Mouse (Mus musculus) ovary, postnatal 36 days (tissue): ENCODE data around the gene Mtg2.
A peak's percentile ranks its signal among the peaks of the same experiment; 100 is the strongest.

Experiments
- DNase-seq: peaks from one replicate; pipeline ENCODE4 v3.0.0; 2022; ENCODE audit warnings: low spot score, mixed read lengths

Gene Mtg2

DNA sequence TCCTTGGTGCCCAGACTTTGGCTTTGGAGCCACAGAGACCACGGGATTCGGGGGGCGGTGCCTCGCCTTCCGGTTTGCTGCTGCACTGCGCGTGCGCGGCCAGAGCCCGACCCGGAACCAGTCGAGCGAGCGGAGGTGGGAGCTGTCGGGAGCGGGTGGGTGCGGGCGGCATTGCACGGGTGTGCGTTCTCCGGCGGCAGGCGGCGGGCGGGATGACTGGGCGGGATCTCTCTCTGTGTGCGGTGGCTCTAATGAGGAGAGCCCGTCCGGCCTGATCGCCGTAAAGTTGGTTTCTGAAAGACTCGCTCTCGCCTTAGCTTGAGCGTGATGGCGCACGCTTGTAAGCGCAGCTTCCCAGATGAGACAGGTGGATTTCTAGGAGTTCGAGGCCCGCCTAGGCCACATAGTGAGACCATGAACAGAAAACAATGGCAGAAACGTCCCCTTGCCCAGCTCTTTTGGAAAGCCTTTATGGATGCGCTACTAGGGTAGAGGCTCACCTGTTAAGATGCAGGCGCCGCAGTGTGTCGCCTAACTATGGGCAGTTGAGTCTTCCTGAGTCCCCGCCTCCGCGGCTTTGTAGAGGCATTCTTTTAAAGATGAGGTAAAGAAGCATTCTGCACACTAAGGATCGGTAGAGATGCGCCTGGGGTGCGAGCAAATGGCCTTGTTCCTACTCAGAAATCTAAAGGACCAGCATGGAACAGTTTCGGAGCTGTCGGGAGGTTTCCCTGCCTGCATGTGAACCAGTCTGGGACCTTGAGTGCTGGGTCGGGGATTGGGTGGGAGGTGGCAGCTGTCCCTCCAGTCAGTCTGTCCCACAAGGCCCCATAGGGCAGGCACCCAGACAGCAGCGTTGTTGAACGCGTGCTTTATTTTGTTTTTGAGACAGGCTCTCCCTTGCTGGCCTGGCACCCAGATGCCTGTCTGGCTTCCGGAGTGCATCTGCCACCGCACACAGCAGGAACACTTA, at the start of gene Mtg2:
TSS of gene Mtg2 (plus strand) at position 108 of the 973 bp plus-strand sequence.
- DNase-seq, result peak; percentile 95

DNA sequence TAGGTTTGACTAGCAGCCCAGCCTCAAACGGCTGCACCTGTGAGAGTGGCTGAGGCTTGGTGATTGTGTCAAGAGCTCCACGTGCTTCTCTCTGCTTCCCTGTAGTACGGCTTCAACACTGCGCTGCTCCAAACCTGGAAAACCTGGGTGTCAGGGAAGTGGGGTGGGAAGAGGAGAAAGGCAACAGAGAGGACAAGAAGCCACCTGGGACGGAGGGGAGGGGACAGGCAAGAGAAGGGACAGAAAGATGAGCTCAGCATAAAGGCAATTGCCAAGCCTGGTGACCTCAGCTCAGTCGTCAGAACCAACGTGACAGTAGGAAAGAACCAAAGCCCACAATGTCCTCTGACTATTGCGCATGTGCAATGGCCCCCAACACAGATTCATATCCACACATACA, 49.5 kb upstream of the Mtg2 start:
- no peak for DNase-seq

DNA sequence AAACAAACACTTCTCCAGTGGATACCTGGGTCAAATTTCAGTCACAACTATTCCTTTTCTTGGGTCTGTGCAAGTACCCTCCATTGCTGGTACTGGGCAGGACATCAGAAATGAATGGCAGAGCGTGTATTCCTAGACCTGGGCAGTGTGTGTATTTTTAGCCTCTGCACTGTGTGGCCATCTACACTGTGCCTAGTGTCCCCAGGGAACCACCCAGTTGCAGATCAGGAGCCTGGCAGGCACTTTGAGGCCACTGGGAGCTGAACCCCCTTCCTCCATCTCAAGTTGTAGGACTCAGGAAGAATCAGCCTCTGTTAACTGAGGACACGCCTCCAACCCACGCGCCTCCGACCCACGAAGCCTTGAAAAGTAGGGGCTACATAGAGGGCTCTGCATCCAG, 47.6 kb upstream of the Mtg2 start:
- no peak for DNase-seq

DNA sequence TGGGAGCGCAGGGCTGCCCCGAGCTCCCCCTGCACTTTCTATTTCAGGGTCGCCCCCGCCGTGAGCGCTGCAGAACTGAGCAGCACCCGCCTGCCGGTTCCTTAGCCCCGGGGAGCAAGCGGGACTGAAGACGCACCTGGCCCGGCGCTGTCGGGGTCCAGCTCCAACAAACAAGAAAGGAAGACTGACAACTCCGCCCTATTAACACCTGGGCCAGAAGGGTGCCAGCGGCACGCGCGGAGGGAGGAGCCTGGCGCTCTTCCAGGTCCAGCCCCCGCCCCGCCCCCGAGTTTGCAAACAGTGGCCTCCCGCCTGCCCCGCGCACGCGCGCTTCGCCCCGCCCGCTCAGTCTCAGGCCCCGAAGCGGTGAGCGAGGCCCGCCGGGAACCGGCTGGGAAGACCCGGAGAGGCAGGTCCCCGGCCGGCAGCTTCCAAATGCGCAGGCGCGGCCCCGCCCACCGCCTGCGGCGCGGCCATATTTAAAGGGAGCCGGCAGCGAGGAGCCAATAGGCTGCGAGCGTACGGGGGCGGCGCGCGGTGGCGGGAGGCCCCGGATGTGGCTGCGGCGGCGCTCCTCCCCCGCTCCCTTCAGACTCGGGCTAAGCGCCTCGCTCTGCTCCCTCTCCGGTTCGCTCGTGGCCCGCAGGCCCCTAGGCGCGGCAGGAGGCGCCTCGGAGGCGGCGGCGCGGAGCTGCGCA, 45.8 kb upstream of the Mtg2 start, which contains the start of gene Lsm14b:
TSS of gene Lsm14b (plus strand) at position 587 of the 698 bp plus-strand sequence.
- DNase-seq, result peak; percentile 100

DNA sequence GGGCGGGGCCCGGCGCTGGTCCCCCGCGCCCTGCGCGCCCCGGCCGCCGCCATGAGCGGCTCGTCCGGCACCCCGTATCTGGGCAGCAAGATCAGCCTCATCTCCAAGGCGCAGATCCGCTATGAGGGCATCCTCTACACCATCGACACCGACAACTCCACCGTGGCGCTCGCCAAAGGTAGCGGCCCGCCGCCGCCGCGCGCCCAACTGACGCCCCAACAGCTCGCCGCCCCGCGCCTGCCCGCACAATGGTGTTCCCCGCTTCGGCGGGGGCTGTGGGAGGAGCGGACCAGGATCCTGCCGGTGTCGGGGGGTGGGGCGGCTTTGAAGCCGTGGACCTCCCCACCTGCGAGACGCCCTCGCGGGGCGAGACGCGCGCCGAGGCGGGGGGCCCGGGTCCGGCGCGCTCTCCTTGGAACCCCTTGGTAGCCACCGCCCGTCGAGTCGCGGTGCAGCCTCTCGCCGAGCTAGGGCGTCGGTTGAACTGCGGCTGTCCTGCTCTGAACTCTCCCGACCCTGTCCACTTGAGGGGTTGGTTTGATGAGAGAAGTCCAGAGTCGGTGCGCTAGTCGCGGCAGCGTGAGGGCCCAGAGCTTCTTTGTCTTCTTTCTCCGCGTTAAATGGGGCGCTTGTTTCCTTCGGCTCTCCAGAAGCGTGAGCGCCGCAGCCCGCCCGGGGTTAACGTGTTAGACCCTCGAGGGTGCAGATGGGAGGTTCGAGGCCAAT, 45.1 kb upstream of the Mtg2 start:
- DNase-seq, result peak; percentile 56

DNA sequence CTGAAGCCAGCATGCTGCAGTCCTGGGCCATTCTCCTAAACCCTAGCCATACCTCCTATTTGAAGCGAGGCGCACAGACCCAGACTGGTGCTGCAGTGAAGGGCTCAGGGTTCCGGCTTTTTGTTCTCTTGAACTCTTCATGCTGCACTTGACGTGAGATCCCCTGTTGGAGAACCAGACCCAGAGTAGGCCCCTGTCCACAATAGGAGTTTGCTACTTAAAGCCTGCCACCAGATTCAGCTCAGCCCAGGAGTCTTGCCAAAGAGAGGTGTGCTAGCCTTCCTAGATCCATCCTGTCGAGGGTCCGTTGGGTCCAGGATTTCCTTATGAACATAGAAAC, 44.6 kb upstream of the Mtg2 start:
- DNase-seq, result no peak

DNA sequence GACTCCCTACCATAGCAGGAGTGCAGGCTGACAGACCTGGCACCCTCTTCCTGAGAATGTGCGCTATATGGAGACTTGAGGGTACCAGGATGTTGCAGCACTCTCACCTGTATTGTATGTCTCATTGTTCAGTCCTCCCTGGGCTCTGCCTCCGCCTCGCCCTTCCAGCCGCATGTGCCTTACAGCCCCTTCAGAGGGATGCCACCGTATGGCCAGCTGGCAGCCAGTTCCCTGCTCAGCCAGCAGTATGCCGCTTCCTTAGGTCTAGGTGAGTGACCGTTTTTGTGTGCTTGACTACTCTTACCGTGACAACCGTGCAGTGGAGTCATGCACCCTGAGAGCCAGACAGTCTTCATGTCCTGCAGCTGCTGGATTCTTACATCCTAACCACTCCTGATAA, 42.6 kb upstream of the Mtg2 start:
- no peak for DNase-seq

DNA sequence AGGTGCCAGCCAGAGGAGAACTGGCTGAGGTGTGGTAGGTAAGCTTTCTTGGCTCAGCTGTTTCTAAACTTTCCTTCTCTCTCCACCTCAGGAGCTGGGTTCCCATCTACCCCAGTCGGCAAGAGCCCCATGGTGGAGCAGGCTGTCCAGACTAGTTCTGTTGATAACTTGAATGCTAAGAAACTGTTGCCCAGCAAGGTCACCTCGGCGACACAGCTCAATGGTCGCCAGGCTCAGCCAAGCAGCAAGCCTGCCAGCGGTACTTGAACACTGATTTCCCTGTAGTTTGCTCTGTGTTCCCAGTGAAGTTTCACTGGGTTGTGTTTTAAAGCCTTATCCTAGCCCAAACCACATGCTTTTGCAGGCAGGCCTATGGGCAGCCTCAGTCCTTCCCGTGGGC, 39.1 kb upstream of the Mtg2 start:
- no peak for DNase-seq

DNA sequence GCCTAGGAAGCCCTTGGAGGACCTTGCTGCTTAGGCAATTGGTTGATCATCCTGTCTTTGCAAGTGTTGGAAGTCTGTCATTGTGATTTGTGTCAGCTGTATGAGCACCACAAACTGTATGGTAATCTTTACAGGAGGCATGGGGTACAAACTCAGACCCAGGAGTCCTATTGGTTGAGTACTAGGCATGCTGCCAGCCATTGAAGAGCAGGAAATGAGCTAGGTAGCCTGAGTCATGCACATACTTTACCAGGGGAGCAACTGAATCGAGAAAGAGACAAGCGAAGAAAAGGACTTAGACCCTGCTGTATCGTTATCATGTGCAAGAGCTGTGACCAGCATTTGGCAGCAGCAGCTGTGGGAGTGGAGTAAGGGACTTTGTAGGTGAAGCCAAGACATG, 37.5 kb upstream of the Mtg2 start:
- DNase-seq, result no peak

DNA sequence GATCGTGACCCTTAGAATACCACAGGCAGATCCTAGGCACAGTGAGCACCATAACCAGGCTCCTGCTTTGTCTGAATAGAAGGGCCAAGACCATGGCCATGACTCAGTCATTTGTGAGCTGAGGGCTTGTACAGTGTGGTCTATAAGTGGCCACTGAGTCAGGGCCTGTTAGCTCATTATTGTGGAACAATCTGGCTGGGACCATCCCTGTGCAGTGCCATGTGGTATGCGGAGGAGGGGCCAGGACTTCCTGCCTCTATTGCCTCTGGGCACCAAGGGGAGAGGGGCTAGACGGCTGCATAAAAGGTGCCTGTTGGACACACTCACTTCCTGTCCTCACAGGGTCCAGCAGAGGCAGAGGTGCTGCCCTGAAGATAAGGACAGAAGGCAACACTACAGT, 36.4 kb upstream of the Mtg2 start:
- no peak for DNase-seq

DNA sequence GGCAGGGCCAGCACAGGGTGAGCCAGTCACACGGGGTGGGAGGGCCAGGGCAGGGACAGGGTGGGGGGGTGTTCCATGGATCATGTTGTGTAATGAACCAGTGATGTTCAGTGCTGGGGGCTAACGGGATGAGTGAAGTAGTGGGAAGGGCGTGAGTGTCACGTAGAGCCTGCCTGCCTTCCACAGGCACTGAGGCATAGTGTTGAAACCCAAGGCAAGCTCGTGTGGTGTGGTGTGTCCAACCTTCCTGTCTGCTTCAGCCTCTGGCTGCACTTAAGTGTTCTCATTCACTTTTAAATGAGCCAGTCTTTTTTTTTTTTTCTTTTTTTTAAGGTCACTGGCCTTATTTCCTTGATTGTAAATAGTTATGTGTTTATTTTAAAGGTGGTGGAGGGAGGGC, 35.6 kb upstream of the Mtg2 start:
- no peak for DNase-seq

DNA sequence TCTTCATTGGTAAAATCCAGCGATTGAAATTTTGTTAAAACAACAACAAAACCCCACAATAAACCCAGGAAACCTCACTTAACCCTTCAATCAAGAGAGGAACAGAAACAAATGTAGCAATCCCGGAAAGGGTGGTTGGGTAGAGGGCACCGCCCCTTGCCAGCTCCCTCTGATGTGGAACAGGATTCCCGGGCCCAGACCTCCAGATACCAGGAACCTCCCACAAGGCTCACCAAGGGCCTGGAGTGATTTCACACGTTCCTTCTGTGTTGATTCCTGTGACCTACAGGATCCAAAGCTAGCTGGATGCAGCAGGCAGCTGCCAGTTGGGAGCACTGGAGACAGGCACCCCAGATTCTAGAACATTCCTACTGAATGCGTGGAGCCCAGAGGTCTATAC, 30.0 kb upstream of the Mtg2 start:
- DNase-seq, result no peak

DNA sequence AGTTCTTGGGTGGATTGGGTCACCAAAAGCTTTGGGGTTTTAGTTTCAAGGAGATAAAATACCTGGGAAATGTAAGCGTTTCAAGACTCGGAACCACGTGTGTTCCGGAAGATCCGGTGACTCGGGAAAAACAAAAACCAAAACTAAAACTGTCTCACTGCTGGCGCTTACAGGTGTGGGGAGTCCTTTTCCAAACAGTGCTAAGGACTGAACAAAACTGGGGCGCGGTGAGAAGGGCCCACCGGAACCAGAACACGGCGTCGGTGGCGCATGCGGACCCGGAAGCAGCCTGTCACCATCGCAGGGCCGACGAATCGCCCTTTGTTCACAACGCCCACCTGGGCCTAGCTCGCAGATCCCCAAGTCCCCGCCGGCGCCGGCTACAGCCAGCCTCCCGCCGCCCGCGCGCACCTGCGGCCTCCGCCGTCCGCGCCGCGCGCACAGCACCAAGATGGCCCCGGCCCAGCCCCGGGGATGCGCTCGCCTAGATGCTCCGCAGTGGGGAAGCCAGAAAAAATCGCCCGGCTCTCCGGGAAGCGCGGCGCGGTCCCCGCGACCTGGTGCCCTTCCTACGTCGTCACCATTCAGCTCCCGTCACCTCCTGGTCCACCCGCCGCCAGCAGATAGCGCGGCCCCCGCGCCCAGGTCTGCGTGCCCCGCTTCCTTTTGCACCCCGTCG, 28.7 kb upstream of the Mtg2 start:
- peak; percentile 45 for DNase-seq

DNA sequence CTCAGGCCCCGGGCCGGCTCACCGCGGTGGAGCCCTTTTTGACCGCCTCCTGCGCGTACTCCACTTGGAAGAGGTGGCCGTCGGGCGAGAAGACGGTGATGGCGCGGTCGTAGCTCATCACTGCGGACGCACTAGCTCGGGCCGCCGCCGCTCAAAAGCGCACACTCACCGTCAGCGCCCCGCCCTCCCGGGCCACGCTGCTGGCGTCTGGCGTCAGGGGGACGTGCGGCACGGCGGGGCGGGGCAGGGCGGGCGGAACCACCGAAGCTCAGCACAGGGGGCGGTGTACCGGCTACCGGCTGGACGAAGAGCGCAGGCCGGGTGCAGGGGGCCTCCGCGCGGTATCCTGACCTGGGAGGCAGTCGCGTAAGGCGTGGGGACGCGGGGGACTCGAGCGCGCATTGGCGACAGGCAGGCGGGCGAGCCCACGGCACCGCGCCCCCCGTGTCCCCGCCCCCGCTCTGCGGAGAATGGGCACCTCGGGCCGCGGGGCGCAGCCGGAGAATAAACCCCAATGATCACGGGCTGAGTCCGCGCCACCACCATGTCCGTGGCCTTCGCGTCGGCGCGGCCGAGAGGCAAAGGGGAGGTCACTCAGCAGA, 28.0 kb upstream of the Mtg2 start, which contains the start of the genes Psma7 and Ss18l1:
TSS of gene Psma7 (minus strand) at position 178 of the 602 bp plus-strand sequence.
TSS of gene Ss18l1 (plus strand) at position 254 of the 602 bp plus-strand sequence.
- DNase-seq, result peak; percentile 90

DNA sequence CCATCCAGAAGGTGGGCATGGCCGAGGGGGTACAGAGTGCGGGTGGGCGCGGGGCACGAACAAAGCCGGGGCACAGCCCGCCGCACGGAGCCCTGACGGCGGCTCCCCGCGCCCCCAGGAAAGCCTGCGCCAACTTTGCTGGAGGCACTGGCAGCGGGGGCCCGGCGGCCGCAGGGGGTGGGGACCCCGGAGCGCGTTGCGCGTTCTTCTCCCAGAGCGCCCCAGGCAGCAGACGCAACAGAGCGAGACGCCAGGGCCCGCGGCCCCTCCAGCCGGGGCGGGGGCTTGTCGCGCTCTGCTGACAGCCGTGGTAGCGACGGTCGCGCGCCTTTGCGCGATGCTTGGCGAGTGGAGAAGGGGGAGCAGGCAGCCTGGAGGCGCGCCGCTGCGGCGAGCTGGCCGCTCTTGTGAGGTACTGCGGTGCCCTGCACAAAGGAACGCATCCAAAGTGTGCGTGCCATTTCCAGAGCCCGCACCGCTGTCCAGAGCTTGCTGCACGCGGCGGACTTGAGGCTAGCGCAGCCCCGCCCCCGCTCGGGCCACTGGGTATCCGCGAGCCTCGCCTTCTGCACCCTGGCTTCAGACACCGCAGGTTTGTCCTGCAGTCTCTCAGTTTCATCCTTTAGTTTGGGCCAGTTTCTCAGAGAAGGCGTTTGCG, 27.4 kb upstream of the Mtg2 start:
- DNase-seq, result peak; percentile 67

DNA sequence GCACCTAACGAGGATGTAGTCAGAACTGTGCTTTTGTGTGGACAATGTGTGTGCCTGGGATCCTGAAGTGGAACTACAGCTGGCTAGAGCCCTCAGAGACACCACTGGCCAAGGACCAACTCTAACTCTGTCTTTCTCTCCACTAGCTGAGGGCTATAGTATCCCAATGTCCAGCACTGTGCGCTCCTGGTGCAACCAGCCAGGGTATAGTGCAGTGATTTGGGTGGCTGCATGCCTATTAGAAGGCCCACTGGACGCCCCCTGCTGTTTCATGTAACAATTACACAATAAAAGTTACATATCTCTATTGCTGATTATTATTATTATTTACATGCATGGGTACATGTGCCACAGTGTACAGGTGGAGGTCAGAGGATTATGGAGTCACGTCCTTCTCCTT, 25.1 kb upstream of the Mtg2 start:
- no peak for DNase-seq

DNA sequence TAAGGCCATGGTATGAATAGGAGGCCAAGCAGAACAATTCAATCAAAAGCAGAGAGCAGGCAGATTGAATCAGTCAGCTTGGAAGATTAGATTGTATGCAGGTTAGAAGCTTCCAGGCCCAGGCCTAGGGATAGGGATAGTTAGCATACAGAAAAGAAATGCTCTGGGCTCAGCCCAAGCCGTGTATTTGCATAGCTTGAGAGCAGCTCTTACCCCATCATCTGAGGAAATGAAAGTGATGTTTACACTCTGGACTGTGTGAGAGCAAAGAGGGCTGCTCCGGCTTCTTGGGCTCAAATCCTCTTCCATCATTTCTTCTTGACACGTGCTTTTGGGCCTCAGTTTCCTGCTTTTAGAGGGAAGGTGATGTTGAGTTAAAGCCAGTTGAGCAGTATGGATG, 22.8 kb upstream of the Mtg2 start:
- no peak for DNase-seq

DNA sequence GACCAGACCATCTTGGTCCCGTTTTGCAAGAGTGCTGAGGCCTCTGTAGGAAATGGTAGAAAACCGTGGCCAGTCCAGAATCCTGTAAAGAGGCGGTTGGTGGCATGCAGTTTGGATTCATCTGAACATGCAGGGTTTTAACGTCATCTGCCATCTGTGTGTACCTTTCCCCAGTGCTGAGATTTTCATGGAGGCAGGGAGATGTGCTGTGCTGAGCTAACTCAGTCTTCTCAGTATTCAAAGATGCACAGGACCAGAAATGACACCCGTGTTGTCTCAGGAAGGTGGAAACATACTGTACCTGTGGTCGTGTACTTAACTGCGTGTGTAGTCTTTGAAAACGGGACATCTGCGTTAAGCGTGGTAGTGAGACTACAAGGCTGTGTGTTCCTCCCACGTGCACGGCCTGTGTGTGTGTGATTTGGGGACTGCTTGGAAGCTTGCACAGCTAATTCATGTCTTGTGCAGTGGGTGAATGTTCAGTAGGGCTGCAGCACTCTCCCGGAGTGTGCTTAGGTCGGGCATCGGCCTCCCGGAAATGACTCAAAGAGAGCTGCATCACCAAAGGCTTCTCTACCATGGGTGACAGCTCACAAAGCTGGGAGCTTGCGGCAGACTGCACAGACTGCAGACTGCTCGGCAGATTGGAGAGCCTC, 22.3 kb upstream of the Mtg2 start:
- DNase-seq, result no peak

DNA sequence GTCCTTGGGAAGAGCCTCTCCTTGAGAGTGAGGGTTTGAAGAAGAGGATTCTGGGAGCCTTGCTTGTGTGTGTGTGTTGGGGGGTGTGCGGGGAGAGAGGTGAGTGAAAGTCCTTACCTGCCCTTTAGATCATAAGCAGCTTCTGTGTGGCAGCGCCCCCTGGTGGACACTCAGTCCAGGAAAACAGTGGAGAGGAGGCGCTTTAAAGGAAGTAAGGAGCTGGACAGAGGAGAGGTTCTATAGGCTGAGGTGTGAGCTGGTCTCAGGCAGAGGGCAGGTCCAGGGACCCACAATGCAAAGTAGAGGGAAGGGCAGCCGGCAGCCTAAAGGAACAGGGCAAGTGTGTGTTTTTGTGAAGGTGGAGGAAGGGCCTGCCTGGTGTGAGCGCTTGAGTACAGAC, 19.4 kb upstream of the Mtg2 start:
- DNase-seq, result peak; percentile 76

DNA sequence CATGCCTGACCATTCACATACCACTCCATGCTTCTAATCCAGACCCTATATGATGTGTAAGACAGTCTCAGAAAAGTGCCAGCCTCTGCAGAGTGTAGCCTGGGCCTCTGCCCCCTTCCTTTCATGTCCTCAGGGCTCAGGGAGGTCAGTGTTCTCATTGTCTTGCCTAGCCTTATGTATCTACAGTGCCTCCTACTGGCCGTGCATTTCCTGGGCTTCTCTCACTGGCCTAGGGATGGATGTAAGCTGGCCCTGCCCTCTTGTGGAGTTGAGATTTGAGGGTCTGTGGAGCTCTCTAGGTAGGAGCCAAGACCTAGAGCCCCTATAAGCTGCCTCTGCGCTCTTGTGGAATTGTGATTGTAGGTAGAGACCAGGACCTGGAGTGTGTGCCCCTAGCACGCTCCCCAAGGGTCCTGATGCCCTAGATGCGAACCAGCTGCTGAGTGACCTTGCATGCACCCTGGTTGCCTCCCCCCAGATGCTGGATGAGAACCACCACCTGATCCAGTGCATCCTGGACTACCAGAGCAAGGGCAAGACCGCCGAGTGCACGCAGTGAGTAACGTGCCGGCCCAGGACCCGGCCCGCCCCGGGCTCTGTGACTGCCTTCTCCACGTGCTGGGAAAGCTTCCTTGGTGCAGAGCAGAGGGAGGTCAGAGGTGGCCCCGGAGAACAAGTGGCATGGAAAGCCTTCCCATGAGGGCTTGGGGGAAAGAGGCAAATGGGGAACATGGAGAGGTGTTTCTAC, 18.2 kb upstream of the Mtg2 start:
- DNase-seq, result no peak
